Comparison of ENCODE assay signal across 23 mouse cellular contexts in genomic region chr2:174307903-174308302, GRCm38 (mm10). TPM values are rescaled to one million over a fixed set of nuclear protein-coding genes. Genes with fewer than 3 reads are reported as not detected.
A peak's percentile ranks its signal among the peaks of the same experiment; 100 is the strongest.
DNase-seq lines count a peak whose midpoint lies in the region; ATAC-seq and TF ChIP-seq lines count a peak whose summit lies in the region.
"Had no signal": no experiment of that assay in that cellular context is flagged by ENCODE, and none has a peak within 500 bp of the region (broad histone marks: within the 10 kb centered on the region; RNA-seq: fewer than 3 reads in every experiment).

No protein-coding gene starts in this region.

- intact Hi-C loops in heart, postnatal 25 days (cut with DNase I): no loop called here

- TF ChIP-seq CTCF in layer of hippocampus, adult 2 months (conservative IDR thresholded peaks at IDR 0.05): peak; percentile 37
- TF ChIP-seq CTCF in midbrain, postnatal 0 days (IDR thresholded peaks at IDR 0.05): peak; percentile 66

- no peaks in the 10 kb centered on the region for H3K36me3 ChIP-seq in midbrain, postnatal 0 days (ENCODE audit: insufficient read depth, low read length)
- no peaks in the 10 kb centered on the region for H3K36me3 ChIP-seq in midbrain, embryonic 10.5 days
- H3K36me3 ChIP-seq: embryonic facial prominence, embryonic 12.5 days; heart, embryonic 13.5 days; limb, embryonic 12.5 days; liver, embryonic 13.5 days; midbrain, embryonic 12.5 days had no signal

- WGBS in midbrain, postnatal 0 days: 86% methylated on average over 3 of the region's 3 CpGs
- 92% methylated on average over 3 of the region's 3 CpGs for WGBS in midbrain, embryonic 10.5 days

- no peaks in the 10 kb centered on the region for H3K4me1 ChIP-seq in midbrain, postnatal 0 days (ENCODE audit: insufficient read depth, low read length)
- peaks cover 44% of the 10 kb centered on the region for H3K4me1 ChIP-seq in midbrain, embryonic 10.5 days

- no peak overlapping the region for H3K4me2 ChIP-seq in midbrain, postnatal 0 days (ENCODE audit: low read depth, low read length, poor library complexity, severe bottlenecking)
- H3K4me2 ChIP-seq: embryonic facial prominence, embryonic 12.5 days; heart, embryonic 13.5 days; limb, embryonic 12.5 days; liver, embryonic 13.5 days; midbrain, embryonic 12.5 days had no signal

- H3K27ac ChIP-seq in layer of hippocampus, adult 2 months: no peak overlapping the region
- H3K27ac ChIP-seq in midbrain, postnatal 0 days (ENCODE audit: low read depth, low read length): no peak overlapping the region
- no peak overlapping the region for H3K27ac ChIP-seq in midbrain, embryonic 10.5 days (replicated peaks)
- H3K27ac ChIP-seq: embryonic facial prominence, embryonic 12.5 days; heart, embryonic 13.5 days; limb, embryonic 12.5 days; liver, embryonic 13.5 days; midbrain, embryonic 12.5 days had no signal

- no peaks in the 10 kb centered on the region for H3K9me3 ChIP-seq in midbrain, postnatal 0 days (ENCODE audit: low read length)
- no peaks in the 10 kb centered on the region for H3K9me3 ChIP-seq in midbrain, embryonic 10.5 days (replicated peaks)
- H3K9me3 ChIP-seq: embryonic facial prominence, embryonic 12.5 days; heart, embryonic 13.5 days; limb, embryonic 12.5 days; liver, embryonic 13.5 days; midbrain, embryonic 12.5 days had no signal

- peaks cover 4% of the 10 kb centered on the region; the same call in 1 of the 2 replicates for H3K27me3 ChIP-seq in midbrain, postnatal 0 days (ENCODE audit: insufficient read depth, low read length)
- no peaks in the 10 kb centered on the region; the same call in 1 of the 2 replicates for H3K27me3 ChIP-seq in midbrain, embryonic 10.5 days (ENCODE audit: low read depth, poor library complexity, severe bottlenecking)
- H3K27me3 ChIP-seq: embryonic facial prominence, embryonic 12.5 days; limb, embryonic 12.5 days; midbrain, embryonic 12.5 days had no signal

- peak; percentile 3 for DNase-seq in heart, adult 11 months
- DNase-seq in heart, postnatal 25 days (ENCODE audit: low spot score): no peak
- no peak for DNase-seq in layer of hippocampus, adult 2 months (ENCODE audit: low spot score in 2 of 2)
- no peak for DNase-seq in layer of hippocampus, postnatal 36 days
- no peak for DNase-seq in midbrain, postnatal 0 days (ENCODE audit: low spot score)
- DNase-seq in midbrain, embryonic 10.5 days (ENCODE audit: low spot score): no peak
- no peak for DNase-seq in cerebellum, adult 9-10 months
- DNase-seq: adrenal gland, postnatal 10 days; cerebellum, adult 18-20 months; cerebellum, postnatal 25 days; gastrocnemius, postnatal 10 days; heart, adult 18-20 months; kidney, adult 11 months; liver, embryonic 13.5 days; lung, postnatal 14 days had no signal

- H3K4me3 ChIP-seq in layer of hippocampus, adult 2 months: no peak overlapping the region
- no peak overlapping the region for H3K4me3 ChIP-seq in midbrain, postnatal 0 days (ENCODE audit: low read depth, low read length)
- H3K4me3 ChIP-seq in midbrain, embryonic 10.5 days: no peak overlapping the region
- H3K4me3 ChIP-seq: embryonic facial prominence, embryonic 12.5 days; heart, embryonic 13.5 days; limb, embryonic 12.5 days; liver, embryonic 13.5 days; midbrain, embryonic 12.5 days had no signal

- no peak overlapping the region for H3K9ac ChIP-seq in midbrain, postnatal 0 days (replicated peaks; ENCODE audit: low read length, poor library complexity, severe bottlenecking)
- H3K9ac ChIP-seq: embryonic facial prominence, embryonic 12.5 days; heart, embryonic 13.5 days; limb, embryonic 12.5 days; liver, embryonic 13.5 days had no signal

- no peak for ATAC-seq in midbrain, postnatal 0 days (ENCODE audit: low FRiP score)
- ATAC-seq: forebrain, embryonic 14.5 days; hindbrain, embryonic 16.5 days had no signal

RNA-seq across cellular contexts. Expression of gene Gnas, which starts 23.8 kb away (rescaled TPM):
- total RNA-seq in heart, postnatal 25 days (2021): 1,000 to 10,000 TPM; 1,170 to 1,213 TPM
- total RNA-seq in layer of hippocampus, adult 2 months (2021): 1,000 to 10,000 TPM; 1,674 to 1,781 TPM
- 1,000 to 10,000 TPM; 1,740 to 1,859 TPM for total RNA-seq in layer of hippocampus, postnatal 36 days (2021)
- 1,613 and 1,637 TPM in 2 replicates for total RNA-seq in midbrain, postnatal 0 days (2014; rRNA removed)
- 1,739 and 1,834 TPM in 2 replicates for polyA plus RNA-seq in midbrain, postnatal 0 days (2015; fragmentation: Nextera tagmentation; extraction: Ambion mirVana)
- 1,043 and 1,067 TPM in 2 replicates for polyA plus RNA-seq in midbrain, embryonic 10.5 days (2016; fragmentation: Nextera tagmentation; extraction: Ambion mirVana)

RNA-seq across cellular contexts. Expression of gene Gm20721, which starts 38.6 kb away (rescaled TPM):
- total RNA-seq in heart, postnatal 25 days (2021): 1 to 10 TPM; 1.6 to 2.2 TPM
- 1 to 10 TPM; 2.0 to 3.5 TPM for total RNA-seq in layer of hippocampus, adult 2 months (2021)
- total RNA-seq in layer of hippocampus, postnatal 36 days (2021): 1 to 10 TPM; 1.7 to 2.7 TPM
- total RNA-seq in midbrain, postnatal 0 days (2014; rRNA removed): not detected in 2 replicates
- polyA plus RNA-seq in midbrain, postnatal 0 days (2015; fragmentation: Nextera tagmentation; extraction: Ambion mirVana): 9.8 and 10.8 TPM in 2 replicates
- 12.7 and 15.2 TPM in 2 replicates for polyA plus RNA-seq in midbrain, embryonic 10.5 days (2016; fragmentation: Nextera tagmentation; extraction: Ambion mirVana)
- polyA plus RNA-seq: small intestine, adult 2 months; urinary bladder, adult 2 months had no signal
